Mouse (Mus musculus) spleen, adult 2 months (tissue): ENCODE data around the gene Zfp1.

Experiments used
- CTCF ChIP-seq: fragments of 200-500 bp; IDR thresholded peaks from 2 replicates; pipeline ENCODE4 v1.5.1; 2011; ENCODE audit warnings: mild to moderate bottlenecking, inconsistent platforms; ENCODE audit not compliant: insufficient read depth, insufficient read length, insufficient replicate concordance; ENCODE audit errors: extremely low read depth
- POLR2A ChIP-seq: fragments of 200-500 bp; IDR thresholded peaks from 2 replicates; pipeline ENCODE4 v1.6.1; 2011; ENCODE audit warnings: low read depth, low read length, inconsistent platforms

- TF ChIP-seq CTCF (no peak), POLR2A (no peak)
Measured at GRCm38 (mm10) chr8:111715514-111715913, 72.3 kb downstream of the Zfp1 start.
